Mouse (Mus musculus) hindbrain, embryonic 11.5 days (tissue): ENCODE measurements around the gene Cadps2. TPM values are rescaled to one million over a fixed set of nuclear protein-coding genes. Genes with fewer than 3 reads are reported as not detected.

Experiments
- ATAC-seq: fragments of 200-750 bp; cut with Nextera tagmentation; 2 replicates; pipeline ENCODE4 v1.8.0; 2017; ENCODE audit warnings: mild to moderate bottlenecking, moderate TSS enrichment, moderate library complexity; ENCODE audit not compliant: low FRiP score
- DNase-seq: peaks from one replicate; pipeline ENCODE4 v3.0.0-alpha.2; 2015; ENCODE audit warnings: low spot score
- H3K27ac ChIP-seq: fragments of 300-500 bp; sonication (generic); 2 replicates; pipeline ENCODE4 v1.5.1; 2014; ENCODE audit warnings: mild to moderate bottlenecking, low read depth, low read length
- H3K27me3 ChIP-seq: fragments of 300-500 bp; sonication (generic); 2 replicates; pipeline ENCODE4 v1.6.1; 2014; ENCODE audit warnings: mild to moderate bottlenecking, low read length, moderate library complexity, mixed read lengths; ENCODE audit not compliant: control insufficient read depth, insufficient read depth
- H3K36me3 ChIP-seq: fragments of 300-500 bp; sonication (generic); 2 replicates; pipeline ENCODE4 v1.6.1; 2014; ENCODE audit warnings: mild to moderate bottlenecking, low read length, moderate library complexity, mixed read lengths; ENCODE audit not compliant: control insufficient read depth, insufficient read depth
- H3K4me1 ChIP-seq: fragments of 300-500 bp; sonication (generic); replicated peaks from 2 replicates; pipeline ENCODE4 v1.6.1; 2014; ENCODE audit warnings: low read length, mixed read lengths; ENCODE audit not compliant: control insufficient read depth, insufficient read depth
- H3K4me2 ChIP-seq: fragments of 300-500 bp; sonication (generic); replicated peaks from 2 replicates; pipeline ENCODE4 v1.6.1; 2014; ENCODE audit warnings: mild to moderate bottlenecking, low read depth, low read length
- H3K4me3 ChIP-seq: fragments of 300-500 bp; sonication (generic); 2 replicates; pipeline ENCODE4 v1.5.1; 2014; ENCODE audit warnings: low read depth, low read length
- H3K9ac ChIP-seq: fragments of 300-500 bp; sonication (generic); 2 replicates; pipeline ENCODE4 v1.6.1; 2014; ENCODE audit warnings: low read depth, low read length
- H3K9me3 ChIP-seq: fragments of 300-500 bp; sonication (generic); 2 replicates; pipeline ENCODE4 v1.6.1; 2016; ENCODE audit warnings: low read length; ENCODE audit not compliant: control insufficient read depth
- WGBS: fragments of 180-500 bp; shearing (Covaris S2); extraction: QIAGEN DNeasy Blood & Tissue Kit; methylation state at CpG from one replicate; pipeline ENCODE4 v1.1.7; 2014; 5-methylcytosine and 5-hydroxymethylcytosine counted together
- polyA plus RNA-seq: library from polyadenylated mRNA; unstranded; fragments of >200 nt; fragmentation: Nextera tagmentation; extraction: Ambion mirVana; gene quantifications from 2 replicates; pipeline ENCODE4 v1.2.1, GENCODE M21; 2014

Gene Cadps2
- polyA plus RNA-seq, 1 experiment from 2014 or later: 2.2 TPM

GRCm38 (mm10) chr6:23280811-23281513, 558.3 kb downstream of the Cadps2 start:
- peak; percentile 91 for ATAC-seq
- WGBS: 28% methylated on average over 15 of the region's 15 CpGs

GRCm38 (mm10) chr6:23273483-23273882, 565.7 kb downstream of the Cadps2 start:
- Histone ChIP-seq H3K9me3 (no peaks in the 10 kb centered on the region), H3K4me1 (peaks cover 3% of the 10 kb centered on the region; the same call in 1 of the 2 replicates), H3K36me3 (no peaks in the 10 kb centered on the region), H3K9ac (no peak overlapping the region), H3K27me3 (peaks cover 13% of the 10 kb centered on the region), H3K27ac (no peak overlapping the region), H3K4me2 (no peak overlapping the region), H3K4me3 (no peak overlapping the region)
- no peak for DNase-seq
- ATAC-seq: peak; percentile 48
- WGBS: 53% methylated on average over 4 of the region's 4 CpGs

More at GRCm38 (mm10) chr6:23280811-23281513, 558.3 kb downstream of the Cadps2 start:
- H3K4me3 ChIP-seq: no peak overlapping the region
- peaks cover 11% of the 10 kb centered on the region for H3K27me3 ChIP-seq
- no peak overlapping the region for H3K27ac ChIP-seq
- no peak overlapping the region for H3K9ac ChIP-seq
- H3K4me1 ChIP-seq: no peaks in the 10 kb centered on the region
- DNase-seq: peak; percentile 23
- no peaks in the 10 kb centered on the region for H3K36me3 ChIP-seq
- no peaks in the 10 kb centered on the region for H3K9me3 ChIP-seq
- H3K4me2 ChIP-seq: no peak overlapping the region

GRCm38 (mm10) chr6:23272979-23273378, 566.2 kb downstream of the Cadps2 start:
- WGBS: 5% methylated on average over 11 of the region's 11 CpGs
- DNase-seq (peak; percentile 74), ATAC-seq (peak; percentile 94)
- H3K4me2 ChIP-seq: no peak overlapping the region
- H3K9ac ChIP-seq: no peak overlapping the region
- H3K27me3 ChIP-seq: peaks cover 9% of the 10 kb centered on the region
- no peaks in the 10 kb centered on the region for H3K36me3 ChIP-seq
- no peaks in the 10 kb centered on the region for H3K9me3 ChIP-seq
- no peak overlapping the region for H3K27ac ChIP-seq
- H3K4me3 ChIP-seq: no peak overlapping the region
- peaks cover 3% of the 10 kb centered on the region; the same call in 1 of the 2 replicates for H3K4me1 ChIP-seq

- Histone ChIP-seq H3K27me3 (peaks cover 13% of the 10 kb centered on the region), H3K27ac (no peak overlapping the region), H3K9me3 (no peaks in the 10 kb centered on the region), H3K4me3 (no peak overlapping the region), H3K4me1 (peaks cover 3% of the 10 kb centered on the region; the same call in 1 of the 2 replicates), H3K36me3 (no peaks in the 10 kb centered on the region), H3K4me2 (no peak overlapping the region), H3K9ac (no peak overlapping the region)
- DNase-seq (no peak), ATAC-seq (peak; percentile 30; the same call in 1 of the 2 replicates)
- 11% methylated on average over 7 of the region's 7 CpGs for WGBS
Observed at GRCm38 (mm10) chr6:23272542-23272941, 566.7 kb downstream of the Cadps2 start.

- H3K4me3 ChIP-seq: no peak overlapping the region
- WGBS: 4% methylated on average over 9 of the region's 9 CpGs
- no peak overlapping the region for H3K27ac ChIP-seq
- no peaks in the 10 kb centered on the region for H3K36me3 ChIP-seq
- peak; percentile 49 for DNase-seq
- peaks cover 71% of the 10 kb centered on the region for H3K27me3 ChIP-seq
- H3K4me2 ChIP-seq: no peak overlapping the region
- H3K9ac ChIP-seq: no peak overlapping the region
- ATAC-seq: peak; percentile 32; the same call in 1 of the 2 replicates
- H3K4me1 ChIP-seq: no peaks in the 10 kb centered on the region; the same call in 1 of the 2 replicates
- H3K9me3 ChIP-seq: no peaks in the 10 kb centered on the region
Observed at GRCm38 (mm10) chr6:23260738-23261050, 578.5 kb downstream of the Cadps2 start.

GRCm38 (mm10) chr6:23260016-23260737, 579.0 kb downstream of the Cadps2 start:
- no peaks in the 10 kb centered on the region for H3K36me3 ChIP-seq
- ATAC-seq: 0 out of 2 replicates have a peak, but pooled peaks have one; percentile 44
- no peak overlapping the region for H3K9ac ChIP-seq
- H3K27me3 ChIP-seq: peaks cover 76% of the 10 kb centered on the region
- H3K9me3 ChIP-seq: no peaks in the 10 kb centered on the region
- DNase-seq: peak; percentile 48
- H3K27ac ChIP-seq: no peak overlapping the region
- no peaks in the 10 kb centered on the region; the same call in 1 of the 2 replicates for H3K4me1 ChIP-seq
- no peak overlapping the region for H3K4me2 ChIP-seq
- no peak overlapping the region for H3K4me3 ChIP-seq
- under 1% methylated on average over 27 of the region's 36 CpGs for WGBS

- no peak for ATAC-seq
- no peak for DNase-seq
- 18% methylated on average over 3 of the region's 3 CpGs for WGBS
- Histone ChIP-seq H3K4me3 (no peak overlapping the region), H3K9me3 (no peaks in the 10 kb centered on the region), H3K4me1 (no peaks in the 10 kb centered on the region; the same call in none of the 2 replicates), H3K36me3 (no peaks in the 10 kb centered on the region), H3K4me2 (no peak overlapping the region), H3K27ac (no peak overlapping the region), H3K9ac (no peak overlapping the region), H3K27me3 (peaks cover 85% of the 10 kb centered on the region)
Observed at GRCm38 (mm10) chr6:23257981-23258380, 581.2 kb downstream of the Cadps2 start.

- ATAC-seq: no peak
- no peak overlapping the region for H3K27ac ChIP-seq
- no peaks in the 10 kb centered on the region for H3K9me3 ChIP-seq
- DNase-seq: peak; percentile 46
- no peak overlapping the region for H3K4me2 ChIP-seq
- peaks cover 83% of the 10 kb centered on the region for H3K27me3 ChIP-seq
- no peak overlapping the region for H3K9ac ChIP-seq
- H3K36me3 ChIP-seq: no peaks in the 10 kb centered on the region
- WGBS: 3% methylated on average over 8 of the region's 8 CpGs
- no peak overlapping the region for H3K4me3 ChIP-seq
- H3K4me1 ChIP-seq: no peaks in the 10 kb centered on the region; the same call in 1 of the 2 replicates
Observed at GRCm38 (mm10) chr6:23255161-23255560, 584.1 kb downstream of the Cadps2 start.
